Mouse (Mus musculus) megakaryocyte-erythroid progenitor cell, adult 5 weeks (primary cell): ENCODE measurements around the gene Rbm19. TPM values are rescaled to one million over a fixed set of nuclear protein-coding genes. Genes with fewer than 3 reads are reported as not detected.

Experiments used
- polyA plus RNA-seq: library from polyadenylated mRNA; stranded (reverse); fragments of >175 nt; gene quantifications from 2 replicates; pipeline ENCODE4 v1.2.3, GENCODE M21; 2012

The Rbm19 gene
- polyA plus RNA-seq: 24.3 and 28.0 TPM in 2 replicates

DNA sequence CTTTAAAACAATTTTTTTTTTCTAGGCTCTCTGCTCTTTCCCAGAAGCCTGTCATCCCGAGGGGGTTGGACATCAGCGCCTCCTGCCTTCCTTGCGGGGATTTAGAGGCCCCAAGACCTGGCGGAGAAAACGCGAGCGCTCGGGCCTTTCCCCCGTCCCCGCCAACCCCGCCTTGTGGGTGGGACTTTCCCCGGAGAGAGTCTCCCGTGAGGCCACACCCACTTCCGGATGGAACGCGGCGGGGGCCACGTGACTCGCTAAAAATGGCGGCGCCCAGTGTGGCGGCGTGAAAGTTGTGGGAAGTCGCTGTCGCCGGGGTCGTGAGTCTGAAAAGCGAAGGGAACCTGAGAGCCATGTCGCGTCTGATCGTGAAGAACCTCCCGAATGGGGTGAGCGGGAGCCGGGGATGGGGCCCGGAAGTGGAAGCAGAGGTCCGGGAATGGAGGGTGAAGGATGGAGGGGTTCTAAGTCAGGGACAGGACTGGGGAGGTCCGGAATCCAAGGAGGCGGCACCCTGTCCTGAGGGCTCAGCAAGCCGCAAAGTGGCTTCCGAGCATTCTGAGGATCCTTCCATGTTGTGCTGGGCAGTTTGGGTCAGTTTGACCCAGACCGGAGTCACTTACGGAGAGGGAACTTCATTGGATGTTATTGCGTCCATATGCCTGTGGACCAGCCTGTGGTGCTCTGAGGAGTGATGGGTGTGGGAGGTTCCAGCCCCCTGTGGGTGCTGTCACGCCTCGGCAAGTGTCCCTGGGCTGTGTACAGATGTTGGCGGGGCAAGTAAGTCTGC lies at the start of gene Rbm19:
Gene Rbm19 (plus strand): TSS at position 205 of the 790 bp plus-strand sequence.

